Mouse (Mus musculus) intestine, embryonic 16.5 days (tissue): Measurements from ENCODE around the gene Papss2. TPM values are rescaled to one million over a fixed set of nuclear protein-coding genes. Genes with fewer than 3 reads are reported as not detected.
A peak's percentile ranks its signal among the peaks of the same experiment; 100 is the strongest.

Experiments used
- ATAC-seq: fragments of 200-750 bp; cut with Nextera tagmentation; 2 replicates; pipeline ENCODE4 v1.8.0; 2017; ENCODE audit warnings: moderate TSS enrichment, moderate library complexity
- H3K27ac ChIP-seq: fragments of 300-500 bp; sonication (generic); 2 replicates; pipeline ENCODE4 v1.5.1; 2014; ENCODE audit warnings: mild to moderate bottlenecking, low read length
- H3K27me3 ChIP-seq: fragments of 300-500 bp; sonication (generic); replicated peaks from 2 replicates; pipeline ENCODE4 v1.6.1; 2014; ENCODE audit warnings: low read length, control low read depth, mixed read lengths; ENCODE audit not compliant: control insufficient read depth, insufficient read depth
- H3K36me3 ChIP-seq: fragments of 300-500 bp; sonication (generic); 2 replicates; pipeline ENCODE4 v1.6.1; 2014; ENCODE audit warnings: low read length, control low read depth; ENCODE audit not compliant: control insufficient read depth, insufficient read depth
- H3K4me1 ChIP-seq: fragments of 300-500 bp; sonication (generic); 2 replicates; pipeline ENCODE4 v1.6.1; 2014; ENCODE audit warnings: low read length, control low read depth, mixed read lengths; ENCODE audit not compliant: control insufficient read depth, insufficient read depth
- H3K4me2 ChIP-seq: fragments of 300-500 bp; sonication (generic); 2 replicates; pipeline ENCODE4 v1.6.1; 2014; ENCODE audit warnings: low read depth, low read length, control low read depth
- H3K4me3 ChIP-seq: fragments of 300-500 bp; sonication (generic); 2 replicates; pipeline ENCODE4 v1.5.1; 2014; ENCODE audit warnings: mild to moderate bottlenecking, low read length
- H3K9ac ChIP-seq: fragments of 300-500 bp; sonication (generic); 2 replicates; pipeline ENCODE4 v1.6.1; 2014; ENCODE audit warnings: low read depth, low read length
- H3K9me3 ChIP-seq: fragments of 300-500 bp; sonication (generic); 2 replicates; pipeline ENCODE4 v1.6.1; 2016; ENCODE audit warnings: low read length, control low read depth; ENCODE audit not compliant: control insufficient read depth
- WGBS: fragments of 180-500 bp; shearing (Covaris S2); extraction: QIAGEN DNeasy Blood & Tissue Kit; methylation state at CpG from one replicate; pipeline ENCODE4 v1.1.7; 2014; 5-methylcytosine and 5-hydroxymethylcytosine counted together
- polyA plus RNA-seq: library from polyadenylated mRNA; unstranded; fragments of >200 nt; fragmentation: Nextera tagmentation; extraction: Ambion mirVana; gene quantifications from 2 replicates; pipeline ENCODE4 v1.2.1, GENCODE M21; 2015

Papss2 gene
- polyA plus RNA-seq, 1 experiment from 2014 or later: 11.0 TPM

DNA sequence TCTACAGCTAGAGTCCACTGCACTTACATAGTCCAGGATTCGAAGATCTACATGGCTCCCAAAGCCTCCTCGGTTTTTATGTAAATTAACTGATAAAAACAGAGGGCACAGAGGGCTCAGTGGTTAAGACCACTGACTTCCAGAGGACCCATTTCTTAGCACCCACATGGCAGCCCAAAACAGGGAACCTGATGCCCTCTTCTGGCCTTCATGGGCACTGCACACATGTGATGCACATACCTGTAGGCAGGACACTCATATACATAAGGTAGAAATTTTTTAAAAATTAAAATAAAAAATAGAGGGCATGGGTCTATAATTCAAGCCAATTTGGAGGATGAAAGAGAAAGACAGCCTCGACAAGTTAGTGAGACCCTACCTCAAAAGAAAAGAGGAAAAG is 48.1 kb downstream of the Papss2 start:
- no peaks in the 10 kb centered on the region for H3K9me3 ChIP-seq
- H3K9ac ChIP-seq: no peak overlapping the region
- H3K27me3 ChIP-seq: no peaks in the 10 kb centered on the region
- no peak overlapping the region for H3K4me3 ChIP-seq
- H3K27ac ChIP-seq: no peak overlapping the region
- no peaks in the 10 kb centered on the region for H3K36me3 ChIP-seq
- no peak for ATAC-seq
- H3K4me1 ChIP-seq: peaks cover 6% of the 10 kb centered on the region; the same call in 1 of the 2 replicates
- no peak overlapping the region for H3K4me2 ChIP-seq
- WGBS: 95% methylated on average over 3 of the region's 3 CpGs

GRCm38 (mm10) chr19:32645939-32646338 is 50.3 kb downstream of the Papss2 start:
- Histone ChIP-seq H3K4me3 (no peak overlapping the region), H3K36me3 (no peaks in the 10 kb centered on the region), H3K4me1 (peaks cover 6% of the 10 kb centered on the region; the same call in 1 of the 2 replicates), H3K27me3 (no peaks in the 10 kb centered on the region), H3K9ac (no peak overlapping the region), H3K27ac (no peak overlapping the region), H3K4me2 (no peak overlapping the region), H3K9me3 (no peaks in the 10 kb centered on the region)
- 85% methylated on average over 7 of the region's 7 CpGs for WGBS
- ATAC-seq: no peak

DNA sequence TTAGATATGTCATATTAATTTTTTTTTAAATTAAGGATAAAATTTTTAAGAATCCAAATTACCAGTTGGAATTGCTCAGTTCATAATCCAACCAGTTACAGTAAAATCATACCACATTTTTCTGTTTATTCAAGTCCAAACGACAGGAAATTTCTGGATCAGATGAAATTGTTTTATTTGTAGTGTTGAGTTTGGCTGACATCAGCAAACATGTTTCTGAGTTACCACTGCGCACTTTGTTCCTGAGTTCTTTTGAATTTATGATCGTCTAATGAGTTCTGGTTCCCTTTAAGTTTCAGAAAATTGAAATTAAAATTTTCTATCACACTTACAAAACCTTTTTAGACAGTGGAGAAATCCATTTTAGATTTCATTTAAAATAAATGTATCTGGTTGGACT is 50.8 kb downstream of the Papss2 start:
- Histone ChIP-seq H3K4me2 (no peak overlapping the region), H3K4me1 (peaks cover 6% of the 10 kb centered on the region; the same call in 1 of the 2 replicates), H3K9me3 (no peaks in the 10 kb centered on the region), H3K27ac (no peak overlapping the region), H3K27me3 (no peaks in the 10 kb centered on the region), H3K9ac (no peak overlapping the region), H3K36me3 (no peaks in the 10 kb centered on the region), H3K4me3 (no peak overlapping the region)
- no peak for ATAC-seq
- WGBS: 85% methylated on average over 3 of the region's 3 CpGs

DNA sequence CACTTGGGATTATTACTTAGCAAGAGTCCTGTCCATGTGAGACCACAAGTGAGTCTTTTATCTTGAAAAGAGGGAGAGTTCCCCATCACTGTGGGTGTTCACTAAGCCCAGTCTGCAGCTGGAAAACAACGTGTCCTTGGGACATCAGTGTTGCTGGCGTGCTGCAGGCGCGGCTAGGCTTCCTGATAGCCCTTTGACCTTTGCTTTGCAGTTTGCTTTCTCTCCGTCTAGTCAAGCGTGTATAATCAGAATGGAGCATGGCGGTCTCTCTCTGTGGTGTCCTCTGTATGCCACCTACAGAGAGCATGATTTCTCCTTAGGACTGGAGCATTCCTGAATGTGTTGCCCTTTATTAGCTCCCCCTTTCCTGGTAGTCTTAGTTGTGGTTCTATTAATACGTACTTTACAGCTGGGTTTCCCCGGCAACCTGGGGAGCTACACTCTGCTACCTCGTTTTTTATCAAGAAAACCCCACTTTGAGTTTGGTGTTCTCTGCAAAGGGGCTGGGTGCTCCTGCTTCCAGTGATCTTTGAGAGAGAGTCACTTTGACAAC is 52.5 kb downstream of the Papss2 start:
- 34% methylated on average over 10 of the region's 10 CpGs for WGBS

GRCm38 (mm10) chr19:32651046-32651445 is 55.5 kb downstream of the Papss2 start:
- Histone ChIP-seq H3K27ac (no peak overlapping the region), H3K4me2 (no peak overlapping the region), H3K4me1 (peaks cover 6% of the 10 kb centered on the region; the same call in 1 of the 2 replicates), H3K36me3 (no peaks in the 10 kb centered on the region), H3K4me3 (no peak overlapping the region), H3K27me3 (no peaks in the 10 kb centered on the region), H3K9me3 (no peaks in the 10 kb centered on the region), H3K9ac (no peak overlapping the region)
- WGBS: 89% methylated on average over 5 of the region's 5 CpGs
- no peak for ATAC-seq

More for the DNA sequence above, 52.5 kb downstream of the Papss2 start:
- Histone ChIP-seq H3K27me3 (no peaks in the 10 kb centered on the region), H3K9me3 (no peaks in the 10 kb centered on the region), H3K4me3 (no peak overlapping the region), H3K4me2 (peak overlapping the region; percentile 35; the same call in 1 of the 2 replicates), H3K27ac (no peak overlapping the region), H3K4me1 (peaks cover 6% of the 10 kb centered on the region; the same call in 1 of the 2 replicates), H3K9ac (no peak overlapping the region), H3K36me3 (no peaks in the 10 kb centered on the region)
- ATAC-seq: peak; percentile 82

GRCm38 (mm10) chr19:32653122-32653521 is 57.5 kb downstream of the Papss2 start:
- 0 out of 2 replicates have a peak, but pooled peaks cover 2% of the 10 kb centered on the region for H3K4me1 ChIP-seq
- H3K27me3 ChIP-seq: no peaks in the 10 kb centered on the region
- 76% methylated on average over 5 of the region's 5 CpGs for WGBS
- no peak overlapping the region for H3K4me3 ChIP-seq
- no peak overlapping the region for H3K27ac ChIP-seq
- no peak overlapping the region for H3K9ac ChIP-seq
- no peaks in the 10 kb centered on the region for H3K36me3 ChIP-seq
- H3K4me2 ChIP-seq: no peak overlapping the region
- no peaks in the 10 kb centered on the region for H3K9me3 ChIP-seq
- no peak for ATAC-seq

DNA sequence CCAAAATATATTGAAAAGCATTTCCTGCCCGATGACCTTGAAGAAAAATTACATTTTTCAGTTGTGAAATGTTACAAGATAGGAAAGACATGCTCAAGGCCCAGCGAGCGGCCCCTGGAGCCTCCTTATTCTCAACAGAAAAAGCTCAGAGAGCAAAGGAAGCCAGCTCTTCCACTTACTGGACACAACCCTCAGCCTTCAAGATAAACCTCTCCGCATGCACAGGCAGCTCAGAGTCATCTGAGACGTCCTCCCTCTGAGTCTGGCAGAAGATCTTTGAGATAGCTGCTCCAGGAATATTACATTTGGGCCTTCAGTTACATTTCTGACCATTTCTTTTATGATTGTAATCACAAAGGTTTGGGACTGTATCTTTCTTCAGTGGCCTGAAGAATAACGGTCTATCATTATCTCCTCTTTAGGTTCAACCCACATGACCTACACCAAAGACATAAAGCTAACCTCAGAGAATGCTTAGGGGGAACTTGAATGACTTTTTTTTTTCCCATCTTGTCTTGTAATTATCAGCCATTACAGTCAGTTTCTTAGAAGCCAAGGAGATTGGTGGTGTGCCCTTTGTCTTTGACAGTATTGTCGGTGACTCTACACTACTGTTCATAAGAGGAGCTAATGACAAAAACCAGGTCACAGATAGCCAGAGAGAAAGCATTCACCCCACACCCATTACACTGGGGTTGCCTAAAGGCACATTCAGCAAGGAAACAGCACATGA is 58.2 kb downstream of the Papss2 start:
- Histone ChIP-seq H3K27me3 (no peaks in the 10 kb centered on the region), H3K36me3 (no peaks in the 10 kb centered on the region), H3K9ac (no peak overlapping the region), H3K9me3 (no peaks in the 10 kb centered on the region), H3K4me1 (no peaks in the 10 kb centered on the region), H3K4me2 (no peak overlapping the region), H3K27ac (no peak overlapping the region), H3K4me3 (no peak overlapping the region)
- ATAC-seq: no peak
- 86% methylated on average over 7 of the region's 7 CpGs for WGBS

GRCm38 (mm10) chr19:32659346-32659745 is 63.8 kb downstream of the Papss2 start:
- WGBS: 78% methylated on average over 5 of the region's 5 CpGs
- Histone ChIP-seq H3K36me3 (no peaks in the 10 kb centered on the region), H3K9me3 (no peaks in the 10 kb centered on the region), H3K27me3 (no peaks in the 10 kb centered on the region), H3K4me3 (no peak overlapping the region), H3K4me2 (no peak overlapping the region), H3K4me1 (no peaks in the 10 kb centered on the region), H3K9ac (no peak overlapping the region), H3K27ac (no peak overlapping the region)
- ATAC-seq: no peak

GRCm38 (mm10) chr19:32662936-32663335 is 67.3 kb downstream of the Papss2 start:
- H3K9ac ChIP-seq: no peak overlapping the region
- H3K27me3 ChIP-seq: no peaks in the 10 kb centered on the region
- H3K27ac ChIP-seq: no peak overlapping the region
- H3K4me3 ChIP-seq: no peak overlapping the region
- H3K4me1 ChIP-seq: no peaks in the 10 kb centered on the region
- no peaks in the 10 kb centered on the region; the same call in 1 of the 2 replicates for H3K36me3 ChIP-seq
- no peak overlapping the region for H3K4me2 ChIP-seq
- ATAC-seq: peak; percentile 78
- no peaks in the 10 kb centered on the region for H3K9me3 ChIP-seq
- WGBS: 71% methylated on average over 6 of the region's 6 CpGs
